Mouse (Mus musculus) midbrain, embryonic 15.5 days (tissue): Measurements from ENCODE around the gene Adamts16. TPM values are rescaled to one million over a fixed set of nuclear protein-coding genes. Genes with fewer than 3 reads are reported as not detected.

ENCODE experiments used
- ATAC-seq: fragments of 200-750 bp; cut with Nextera tagmentation; replicated peaks from 2 replicates; pipeline ENCODE4 v1.8.0; 2017; ENCODE audit warnings: moderate TSS enrichment
- H3K27ac ChIP-seq: fragments of 300-500 bp; sonication (generic); 2 replicates; pipeline ENCODE4 v1.5.1; 2015; ENCODE audit warnings: mild to moderate bottlenecking, inconsistent platforms
- H3K27me3 ChIP-seq: fragments of 300-500 bp; sonication (generic); replicated peaks from 2 replicates; pipeline ENCODE4 v1.6.1; 2015; ENCODE audit warnings: inconsistent platforms
- H3K36me3 ChIP-seq: fragments of 300-500 bp; sonication (generic); replicated peaks from 2 replicates; pipeline ENCODE4 v1.6.1; 2015; ENCODE audit warnings: inconsistent platforms
- H3K4me1 ChIP-seq: fragments of 300-500 bp; sonication (generic); 2 replicates; pipeline ENCODE4 v1.6.1; 2015; ENCODE audit warnings: inconsistent platforms
- H3K4me2 ChIP-seq: fragments of 300-500 bp; sonication (generic); 2 replicates; pipeline ENCODE4 v1.6.1; 2015; ENCODE audit warnings: inconsistent platforms, mild to moderate bottlenecking, moderate library complexity
- H3K4me3 ChIP-seq: fragments of 300-500 bp; sonication (generic); 2 replicates; pipeline ENCODE4 v1.5.1; 2015; ENCODE audit warnings: mild to moderate bottlenecking, inconsistent platforms
- H3K9ac ChIP-seq: fragments of 300-500 bp; sonication (generic); 2 replicates; pipeline ENCODE4 v1.6.1; 2015; ENCODE audit warnings: mild to moderate bottlenecking, inconsistent platforms
- H3K9me3 ChIP-seq: fragments of 300-500 bp; sonication (generic); 2 replicates; pipeline ENCODE4 v1.6.1; 2016; ENCODE audit warnings: inconsistent platforms
- WGBS: fragments of 180-500 bp; shearing (Covaris S2); methylation state at CpG from one replicate; pipeline ENCODE4 v1.1.7; 2015; ENCODE audit warnings: mixed read lengths; 5-methylcytosine and 5-hydroxymethylcytosine counted together
- polyA plus RNA-seq: library from polyadenylated mRNA; unstranded; fragments of >200 nt; fragmentation: Nextera tagmentation; extraction: Ambion mirVana; gene quantifications from 2 replicates; pipeline ENCODE4 v1.2.1, GENCODE M21; 2015

Gene Adamts16
- polyA plus RNA-seq, 1 experiment from 2014 or later: 2.4 TPM

DNA sequence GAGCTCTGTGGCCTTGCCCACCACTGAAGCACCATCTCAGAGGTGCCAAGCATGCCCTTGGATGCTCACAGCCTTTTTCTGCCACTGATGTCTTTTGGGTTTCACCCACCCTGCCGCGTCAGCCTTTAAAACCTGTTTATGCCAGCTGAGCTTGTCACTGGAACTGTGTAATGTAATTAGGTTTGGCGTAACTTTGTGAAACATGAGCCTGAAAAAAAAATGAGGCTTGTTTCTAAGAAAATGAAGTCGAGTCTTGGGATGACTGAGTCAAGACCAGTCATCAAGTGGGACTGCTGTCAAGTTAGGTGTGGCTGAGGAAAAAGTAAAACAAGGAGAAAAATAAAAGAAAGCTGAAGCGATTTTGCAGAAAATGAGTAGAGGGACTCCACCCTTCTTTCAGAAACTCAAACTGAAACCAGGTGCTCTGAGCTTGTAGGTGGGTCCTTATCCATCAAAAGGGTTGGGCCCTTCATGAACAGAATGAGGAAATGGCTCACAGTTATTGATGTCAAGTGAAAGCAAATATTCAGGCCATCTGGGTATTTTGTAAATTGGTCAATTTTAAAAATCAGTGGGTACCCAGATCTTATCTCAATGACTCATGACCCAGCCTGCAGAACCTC, 97.1 kb downstream of the Adamts16 start:
- Histone ChIP-seq H3K4me1 (peaks cover 6% of the 10 kb centered on the region; the same call in 1 of the 2 replicates), H3K4me2 (no peak overlapping the region), H3K4me3 (no peak overlapping the region), H3K9me3 (no peaks in the 10 kb centered on the region), H3K9ac (no peak overlapping the region), H3K27me3 (no peaks in the 10 kb centered on the region), H3K36me3 (no peaks in the 10 kb centered on the region), H3K27ac (no peak overlapping the region)
- no peak for ATAC-seq
- 83% methylated on average over 5 of the region's 5 CpGs for WGBS

GRCm38 (mm10) chr13:70742693-70743092, 98.9 kb downstream of the Adamts16 start:
- ATAC-seq: no peak
- Histone ChIP-seq H3K27ac (no peak overlapping the region), H3K4me2 (no peak overlapping the region), H3K4me3 (no peak overlapping the region), H3K4me1 (peaks cover 6% of the 10 kb centered on the region; the same call in 1 of the 2 replicates), H3K36me3 (no peaks in the 10 kb centered on the region), H3K9ac (no peak overlapping the region), H3K9me3 (no peaks in the 10 kb centered on the region), H3K27me3 (no peaks in the 10 kb centered on the region)
- 72% methylated on average over 4 of the region's 4 CpGs for WGBS

- no peaks in the 10 kb centered on the region for H3K27me3 ChIP-seq
- H3K4me2 ChIP-seq: no peak overlapping the region
- H3K9me3 ChIP-seq: no peaks in the 10 kb centered on the region
- H3K9ac ChIP-seq: no peak overlapping the region
- no peaks in the 10 kb centered on the region for H3K36me3 ChIP-seq
- no peak overlapping the region for H3K4me3 ChIP-seq
- no peak overlapping the region for H3K27ac ChIP-seq
- WGBS: 64% methylated on average over 17 of the region's 17 CpGs
- peaks cover 6% of the 10 kb centered on the region; the same call in 1 of the 2 replicates for H3K4me1 ChIP-seq
- ATAC-seq: no peak
These were observed 101.0 kb downstream of the Adamts16 start for GRCm38 (mm10) chr13:70740281-70741240.

DNA sequence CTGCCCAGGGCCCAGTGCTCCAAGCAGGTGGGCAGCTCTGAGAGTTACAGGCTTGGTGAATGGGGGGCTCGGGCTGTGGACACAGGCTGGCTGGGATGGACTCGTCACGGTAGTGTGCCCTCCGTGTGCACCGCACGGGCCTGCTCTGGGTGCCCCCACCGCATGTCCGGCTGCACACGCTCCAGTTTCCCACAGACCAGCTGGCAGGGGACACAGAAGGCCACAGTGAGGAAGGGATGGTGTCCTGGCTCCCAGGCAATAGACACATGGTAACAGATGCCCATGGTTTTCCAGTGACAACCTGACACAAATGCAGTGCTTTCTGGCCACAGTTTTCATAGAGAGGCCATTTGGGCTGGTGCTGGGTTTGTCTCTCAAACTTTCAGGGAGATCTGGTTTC, 102.8 kb downstream of the Adamts16 start:
- Histone ChIP-seq H3K4me2 (no peak overlapping the region), H3K36me3 (no peaks in the 10 kb centered on the region), H3K9me3 (no peaks in the 10 kb centered on the region), H3K9ac (no peak overlapping the region), H3K27me3 (no peaks in the 10 kb centered on the region), H3K27ac (no peak overlapping the region), H3K4me3 (no peak overlapping the region), H3K4me1 (peaks cover 6% of the 10 kb centered on the region; the same call in 1 of the 2 replicates)
- no peak for ATAC-seq
- WGBS: 92% methylated on average over 9 of the region's 9 CpGs

GRCm38 (mm10) chr13:70736409-70736808, 105.2 kb downstream of the Adamts16 start:
- 64% methylated on average over 4 of the region's 4 CpGs for WGBS
- no peak overlapping the region for H3K4me3 ChIP-seq
- no peak overlapping the region for H3K9ac ChIP-seq
- H3K36me3 ChIP-seq: no peaks in the 10 kb centered on the region
- no peak for ATAC-seq
- H3K27me3 ChIP-seq: no peaks in the 10 kb centered on the region
- H3K9me3 ChIP-seq: no peaks in the 10 kb centered on the region
- no peak overlapping the region for H3K4me2 ChIP-seq
- H3K27ac ChIP-seq: no peak overlapping the region
- H3K4me1 ChIP-seq: peaks cover 6% of the 10 kb centered on the region; the same call in 1 of the 2 replicates

- no peaks in the 10 kb centered on the region for H3K36me3 ChIP-seq
- H3K4me2 ChIP-seq: no peak overlapping the region
- no peak overlapping the region for H3K27ac ChIP-seq
- no peaks in the 10 kb centered on the region for H3K27me3 ChIP-seq
- H3K9me3 ChIP-seq: no peaks in the 10 kb centered on the region
- ATAC-seq: no peak
- no peak overlapping the region for H3K4me3 ChIP-seq
- H3K9ac ChIP-seq: no peak overlapping the region
- H3K4me1 ChIP-seq: no peaks in the 10 kb centered on the region
- WGBS: 79% methylated on average over 5 of the region's 5 CpGs
These were observed 107.0 kb downstream of the Adamts16 start for GRCm38 (mm10) chr13:70734640-70735039.

DNA sequence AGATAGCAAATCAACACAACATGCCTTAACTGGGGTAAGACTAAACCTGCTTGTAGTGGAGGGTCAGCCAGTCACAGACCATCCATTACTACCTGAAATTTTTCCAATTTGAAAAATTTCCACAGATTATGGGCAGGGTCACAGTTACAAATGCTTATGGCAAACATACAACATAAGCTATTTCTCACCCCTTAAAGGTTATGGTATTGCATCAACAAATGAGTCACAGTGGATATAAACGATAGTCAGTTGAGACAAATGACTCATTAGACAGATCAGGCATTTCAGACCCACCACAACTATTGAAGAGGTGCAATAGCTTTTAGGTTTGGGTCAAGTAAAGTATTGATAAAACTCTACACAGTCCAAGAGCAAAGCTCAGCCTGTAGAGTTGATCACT, 107.7 kb downstream of the Adamts16 start:
- Histone ChIP-seq H3K36me3 (no peaks in the 10 kb centered on the region), H3K4me3 (no peak overlapping the region), H3K4me2 (no peak overlapping the region), H3K9me3 (no peaks in the 10 kb centered on the region), H3K27me3 (no peaks in the 10 kb centered on the region), H3K27ac (no peak overlapping the region), H3K4me1 (no peaks in the 10 kb centered on the region), H3K9ac (no peak overlapping the region)
- no peak for ATAC-seq
- 96% methylated on average over 1 of the region's 1 CpGs for WGBS

GRCm38 (mm10) chr13:70733206-70733605, 108.4 kb downstream of the Adamts16 start:
- no peak overlapping the region for H3K9ac ChIP-seq
- no peak overlapping the region for H3K27ac ChIP-seq
- ATAC-seq: no peak
- no peaks in the 10 kb centered on the region for H3K9me3 ChIP-seq
- no peaks in the 10 kb centered on the region for H3K27me3 ChIP-seq
- H3K4me2 ChIP-seq: no peak overlapping the region
- H3K4me1 ChIP-seq: no peaks in the 10 kb centered on the region
- no peaks in the 10 kb centered on the region for H3K36me3 ChIP-seq
- WGBS: 71% methylated on average over 2 of the region's 2 CpGs
- no peak overlapping the region for H3K4me3 ChIP-seq

GRCm38 (mm10) chr13:70732781-70733180, 108.8 kb downstream of the Adamts16 start:
- ATAC-seq: no peak
- 83% methylated on average over 5 of the region's 5 CpGs for WGBS
- Histone ChIP-seq H3K27me3 (no peaks in the 10 kb centered on the region), H3K9me3 (no peaks in the 10 kb centered on the region), H3K4me2 (no peak overlapping the region), H3K4me3 (no peak overlapping the region), H3K36me3 (no peaks in the 10 kb centered on the region), H3K4me1 (no peaks in the 10 kb centered on the region), H3K9ac (no peak overlapping the region), H3K27ac (no peak overlapping the region)

DNA sequence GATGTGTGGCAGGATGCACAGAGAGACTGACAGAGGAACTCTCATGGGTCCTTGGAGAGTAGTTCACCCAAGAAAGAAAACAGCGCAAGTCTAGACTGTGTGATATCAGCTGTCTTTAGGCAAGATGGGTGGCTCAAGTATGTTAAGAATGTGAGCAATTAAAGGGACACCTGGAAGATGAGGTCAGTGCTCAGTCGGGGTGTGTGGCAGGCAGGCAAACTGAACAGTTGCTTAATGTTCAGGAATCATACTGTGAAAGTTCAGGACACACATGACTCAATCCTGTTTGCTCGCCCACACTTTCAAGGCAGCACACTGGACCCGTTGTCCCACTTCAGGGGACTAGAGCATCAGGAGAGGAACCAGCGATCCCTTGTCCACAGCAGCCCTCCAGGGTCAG, 110.3 kb downstream of the Adamts16 start:
- H3K36me3 ChIP-seq: no peaks in the 10 kb centered on the region
- H3K9ac ChIP-seq: no peak overlapping the region
- no peak for ATAC-seq
- H3K9me3 ChIP-seq: no peaks in the 10 kb centered on the region
- no peaks in the 10 kb centered on the region for H3K4me1 ChIP-seq
- no peak overlapping the region for H3K4me3 ChIP-seq
- 69% methylated on average over 5 of the region's 5 CpGs for WGBS
- no peaks in the 10 kb centered on the region for H3K27me3 ChIP-seq
- H3K27ac ChIP-seq: no peak overlapping the region
- no peak overlapping the region for H3K4me2 ChIP-seq

GRCm38 (mm10) chr13:70729996-70730395, 111.6 kb downstream of the Adamts16 start:
- Histone ChIP-seq H3K36me3 (no peaks in the 10 kb centered on the region), H3K9ac (no peak overlapping the region), H3K4me3 (no peak overlapping the region), H3K27ac (no peak overlapping the region), H3K9me3 (no peaks in the 10 kb centered on the region), H3K27me3 (no peaks in the 10 kb centered on the region), H3K4me2 (no peak overlapping the region), H3K4me1 (no peaks in the 10 kb centered on the region)
- WGBS: 70% methylated on average over 5 of the region's 5 CpGs
- no peak for ATAC-seq

GRCm38 (mm10) chr13:70726249-70726648, 115.4 kb downstream of the Adamts16 start:
- Histone ChIP-seq H3K4me2 (no peak overlapping the region), H3K9me3 (no peaks in the 10 kb centered on the region), H3K4me3 (no peak overlapping the region), H3K4me1 (no peaks in the 10 kb centered on the region), H3K27me3 (no peaks in the 10 kb centered on the region), H3K9ac (no peak overlapping the region), H3K36me3 (no peaks in the 10 kb centered on the region), H3K27ac (no peak overlapping the region)
- no peak for ATAC-seq
- WGBS: 91% methylated on average over 3 of the region's 3 CpGs
